Mouse (Mus musculus): ENCODE data around the gene Prl8a8. TPM values are rescaled to one million over a fixed set of nuclear protein-coding genes. Genes with fewer than 3 reads are reported as not detected.

Gene Prl8a8
- polyA plus RNA-seq (2012; rRNA removed): not detected in 2 replicates

DNA sequence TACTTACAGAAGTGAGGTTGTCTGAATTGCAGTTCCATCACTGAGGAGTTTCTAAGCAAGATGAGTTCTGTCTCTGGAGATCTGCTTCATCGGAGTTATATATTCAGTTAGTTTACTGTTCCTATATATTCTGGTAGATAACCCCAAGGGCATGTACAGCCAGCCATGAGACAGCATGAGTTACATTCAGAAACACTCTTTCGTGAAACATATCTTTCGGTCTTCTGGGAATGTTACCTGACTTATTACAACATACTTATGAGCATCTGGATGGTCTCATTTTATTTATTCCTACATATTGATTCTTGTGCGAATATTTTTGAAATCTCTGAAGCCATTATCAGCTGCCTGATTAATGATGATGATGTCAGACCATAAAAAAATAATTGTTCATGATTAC lies at the start of gene Prl8a8:
TSS of gene Prl8a8 (minus strand) at position 101 of the 400 bp plus-strand sequence.
- no peak for DNase-seq (ENCODE audit: low spot score)

DNA sequence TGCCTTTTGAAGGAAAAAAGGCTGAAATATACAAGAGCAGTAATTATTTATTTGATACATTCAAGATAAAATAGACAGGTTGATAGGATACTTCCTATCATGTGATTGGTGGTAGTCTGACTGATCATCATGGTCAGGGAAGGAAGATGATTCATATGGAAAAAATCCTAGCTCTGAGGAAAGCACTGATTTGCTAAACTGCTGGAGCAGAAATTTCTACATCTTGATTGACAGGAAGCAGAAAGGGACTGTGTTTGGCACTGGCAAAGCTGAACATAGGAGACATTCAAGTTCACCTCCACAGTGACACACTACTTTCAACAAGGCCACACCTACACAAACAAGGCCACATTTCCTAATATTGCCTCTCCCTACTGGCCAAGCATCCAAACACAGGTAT lies 40.3 kb upstream of the Prl8a8 start:
- DNase-seq (ENCODE audit: low spot score): no peak

GRCm38 (mm10) chr13:27523156-27523555 lies 10.1 kb upstream of the Prl8a8 start:
- DNase-seq (ENCODE audit: low spot score): no peak

- no peak for DNase-seq (ENCODE audit: low spot score)
Observed at GRCm38 (mm10) chr13:27507645-27508044, 5.4 kb downstream of the Prl8a8 start.

Other genes starting within 250 kb of the Prl8a8 start
- gene Prl6a1, start 200.6 kb downstream of the Prl8a8 start, polyA plus RNA-seq (2012; rRNA removed): not detected in 2 replicates
- gene Prl8a2, start 167.5 kb downstream of the Prl8a8 start, polyA plus RNA-seq (2012; rRNA removed): not detected in 2 replicates
- gene Prl2b1, start 122.4 kb downstream of the Prl8a8 start, polyA plus RNA-seq (2012; rRNA removed): not detected in 2 replicates
- not detected in 2 replicates for gene Prl8a6, start 74.5 kb downstream of the Prl8a8 start, polyA plus RNA-seq (2012; rRNA removed)
- gene Prl8a9, start 51.4 kb upstream of the Prl8a8 start, polyA plus RNA-seq (2012; rRNA removed): 0.07 TPM in 1 of 2 replicates, not detected in the other
- not detected in 2 replicates for gene Prl8a1, start 69.0 kb upstream of the Prl8a8 start, polyA plus RNA-seq (2012; rRNA removed)
- not detected in 2 replicates for gene Prl7b1, start 97.4 kb upstream of the Prl8a8 start, polyA plus RNA-seq (2012; rRNA removed)
- not detected in 2 replicates for gene Prl7a1, start 129.3 kb upstream of the Prl8a8 start, polyA plus RNA-seq (2012; rRNA removed)
- gene Prl7a2, start 154.8 kb upstream of the Prl8a8 start, polyA plus RNA-seq (2012; rRNA removed): 0.04 TPM in 1 of 2 replicates, not detected in the other
- not detected in 2 replicates for gene Prl7d1, start 203.5 kb upstream of the Prl8a8 start, polyA plus RNA-seq (2012; rRNA removed)

Measured in urinary bladder, adult 2 months (tissue).